Mouse (Mus musculus): ENCODE results near the gene Otulin.
A peak's percentile ranks its signal among the peaks of the same experiment; 100 is the strongest.

Gene Otulin

GRCm38 (mm10) chr15:27630601-27631383 is at the start of gene Otulin:
TSS of gene Otulin (minus strand) at chr15:27630693.
- peak; percentile 96 for DNase-seq (ENCODE audit: low read depth, low spot score)

GRCm38 (mm10) chr15:27678511-27678910 is 48.0 kb upstream of the Otulin start:
- no peak for DNase-seq (ENCODE audit: low read depth, low spot score)

DNA sequence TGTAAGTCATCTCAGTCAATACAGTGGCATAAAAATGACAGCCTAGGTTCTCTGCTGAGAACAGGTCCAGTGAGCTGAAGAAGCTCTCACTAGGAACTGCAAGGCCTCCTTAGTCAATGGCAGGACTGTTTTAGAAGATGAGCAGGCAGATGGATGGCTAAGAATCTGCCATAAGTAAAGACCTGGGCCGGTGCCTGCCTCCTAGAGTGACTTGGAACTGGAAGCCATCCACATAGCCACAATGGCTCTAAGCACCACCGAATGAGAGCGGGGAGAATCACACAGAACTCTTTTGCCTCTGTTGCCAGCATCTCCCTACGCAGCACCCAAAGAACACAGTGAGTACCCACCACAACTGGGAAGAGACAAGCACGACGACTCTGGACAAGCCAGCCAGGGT is 47.3 kb upstream of the Otulin start:
- DNase-seq (ENCODE audit: low read depth, low spot score), result no peak

DNA sequence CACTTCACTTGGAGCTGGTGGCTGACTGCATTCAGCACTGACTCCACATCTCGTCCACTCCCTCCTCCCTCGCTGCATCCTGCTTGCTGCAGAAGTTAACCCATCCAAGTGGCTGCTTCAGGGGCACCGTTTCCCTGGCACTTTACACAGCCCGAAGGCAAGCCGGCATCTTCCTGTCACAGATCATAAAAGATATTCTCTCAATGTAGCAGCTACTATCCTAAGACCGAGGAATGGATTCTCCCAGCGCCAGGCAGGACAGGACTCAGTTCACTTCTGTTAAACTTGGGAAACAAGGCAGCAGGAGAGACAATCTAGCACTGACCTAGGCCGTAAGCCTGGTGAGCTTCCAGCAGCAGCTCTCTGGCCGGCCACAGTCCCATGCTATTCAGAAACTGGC is 45.7 kb upstream of the Otulin start:
- no peak for DNase-seq (ENCODE audit: low read depth, low spot score)

DNA sequence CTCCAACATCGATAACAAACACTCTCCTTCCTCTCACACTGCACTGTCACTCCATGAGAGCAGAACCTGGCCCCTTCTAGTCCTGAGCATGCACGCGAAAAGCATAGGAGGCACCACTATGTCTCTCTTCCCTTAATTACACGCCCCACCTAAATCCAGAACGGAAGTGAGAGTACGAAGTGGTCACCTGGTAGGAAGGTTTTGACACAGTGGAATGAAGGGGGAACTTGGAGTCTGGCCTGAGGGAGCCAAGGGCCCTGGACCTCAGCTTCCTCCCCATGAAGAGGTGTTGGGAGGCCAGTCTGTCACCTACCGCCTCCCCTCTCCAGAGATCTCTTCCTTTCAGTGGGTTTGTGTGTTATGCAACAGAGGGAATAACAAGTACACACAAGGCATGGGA is 44.6 kb upstream of the Otulin start:
- no peak for DNase-seq (ENCODE audit: low read depth, low spot score)

- no peak for DNase-seq (ENCODE audit: low read depth, low spot score)
These were observed 43.5 kb upstream of the Otulin start for GRCm38 (mm10) chr15:27674041-27674440.

GRCm38 (mm10) chr15:27673151-27673550 is 42.7 kb upstream of the Otulin start:
- no peak for DNase-seq (ENCODE audit: low read depth, low spot score)

DNA sequence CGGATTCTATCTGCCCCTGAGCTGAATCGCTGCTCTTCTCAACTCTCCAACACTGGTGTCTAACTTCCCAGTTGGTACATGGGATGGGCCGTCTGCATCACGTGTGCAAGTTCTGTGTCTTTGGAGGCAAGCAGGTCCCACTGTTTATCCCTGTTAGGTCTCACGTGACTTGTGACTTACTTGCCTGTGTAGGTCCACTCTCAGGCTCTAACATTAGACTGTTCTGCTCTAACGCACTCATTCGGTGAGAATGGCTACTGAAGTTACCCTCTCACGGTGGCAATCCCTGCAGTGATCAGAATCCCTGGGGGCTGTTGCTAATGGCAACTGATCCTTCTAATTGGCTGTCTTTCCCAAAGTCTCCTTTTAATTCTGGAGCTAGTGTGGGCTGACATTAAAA is 41.8 kb upstream of the Otulin start:
- no peak for DNase-seq (ENCODE audit: low read depth, low spot score)

GRCm38 (mm10) chr15:27671612-27672245 is 41.2 kb upstream of the Otulin start:
- DNase-seq (ENCODE audit: low read depth, low spot score), result no peak

DNA sequence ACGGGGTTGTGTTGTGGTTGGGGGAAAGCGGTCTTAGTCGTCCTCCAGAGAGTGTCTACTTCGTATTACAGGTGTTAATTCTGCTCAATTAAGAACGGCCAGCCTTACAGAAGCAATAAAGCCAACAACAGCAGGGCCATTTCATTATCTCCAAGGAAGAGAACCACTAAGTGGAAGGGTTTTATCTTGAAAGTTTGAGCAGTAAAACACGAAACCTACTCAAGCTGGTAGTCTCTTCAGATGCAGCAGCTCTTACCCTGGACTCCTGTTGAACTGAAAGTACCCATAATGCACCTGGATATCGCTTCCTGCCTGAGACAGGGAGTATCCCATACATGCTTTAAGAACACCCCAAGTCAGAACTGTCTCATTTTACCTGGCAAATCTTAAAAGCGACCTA is 40.2 kb upstream of the Otulin start:
- DNase-seq (ENCODE audit: low read depth, low spot score), result no peak

DNA sequence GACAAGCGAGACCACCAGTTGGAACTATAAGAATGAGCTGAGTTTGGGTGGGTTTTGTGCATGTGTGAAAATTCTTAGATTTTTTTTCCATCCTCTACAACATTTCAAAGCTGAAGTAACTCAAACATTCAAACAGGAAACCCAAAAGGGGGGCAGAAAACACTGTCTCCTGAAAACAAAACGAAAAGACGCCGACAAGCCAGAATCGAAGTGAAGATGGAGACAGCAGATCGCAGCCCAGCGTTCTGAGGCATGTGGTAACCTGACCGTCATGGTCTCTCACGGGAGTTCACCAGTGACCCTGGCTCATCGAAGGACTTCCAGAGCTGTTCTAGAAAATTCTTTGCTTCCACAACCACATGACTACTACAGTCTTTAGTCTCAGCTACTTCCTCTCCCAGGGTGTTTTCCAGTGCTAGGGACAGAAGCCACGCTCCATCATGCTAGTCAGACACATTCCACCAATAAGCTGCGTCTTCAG is 39.5 kb upstream of the Otulin start:
- DNase-seq (ENCODE audit: low read depth, low spot score), result no peak

GRCm38 (mm10) chr15:27669276-27669675 is 38.8 kb upstream of the Otulin start:
- no peak for DNase-seq (ENCODE audit: low read depth, low spot score)

DNA sequence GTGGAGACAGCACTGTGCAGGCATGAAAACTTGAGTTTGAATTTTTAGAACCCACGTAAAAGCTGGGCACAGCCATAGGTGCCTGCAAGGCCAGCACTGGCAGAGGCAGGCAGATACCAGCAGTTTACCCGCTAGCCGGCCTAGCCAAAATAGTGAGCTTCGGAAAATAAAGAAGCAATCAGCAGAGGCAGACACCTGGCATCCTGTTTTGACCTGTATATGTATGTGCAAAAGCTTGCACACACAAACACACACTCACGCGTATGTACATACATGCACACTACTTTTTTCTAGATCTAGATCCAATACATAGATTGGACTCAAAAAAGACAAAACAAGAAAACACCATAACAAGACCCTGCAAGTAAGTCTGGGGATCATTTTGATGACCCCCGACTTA is 38.1 kb upstream of the Otulin start:
- no peak for DNase-seq (ENCODE audit: low read depth, low spot score)

DNA sequence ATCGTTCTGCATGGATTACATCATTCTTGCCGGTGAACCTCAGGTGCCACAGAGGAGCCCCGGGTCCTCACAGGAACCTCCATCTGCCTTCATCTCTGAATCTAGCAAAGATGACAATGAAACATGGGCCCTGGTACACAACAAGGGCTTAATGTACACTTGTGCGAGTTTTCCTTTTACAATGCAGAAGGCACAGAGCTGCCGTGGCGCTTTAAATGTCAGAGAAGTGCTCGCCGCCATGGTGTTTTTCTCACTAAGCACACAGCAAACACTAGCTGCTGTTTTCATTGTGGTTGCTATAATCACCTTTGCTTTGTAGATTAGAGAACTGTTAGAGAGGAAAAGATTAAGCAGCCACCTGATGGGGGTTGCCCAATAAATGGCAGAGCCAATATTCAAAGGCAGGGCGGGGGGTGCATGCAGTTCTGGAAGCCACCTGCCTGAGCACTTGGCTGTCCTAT is 37.5 kb upstream of the Otulin start:
- DNase-seq (ENCODE audit: low read depth, low spot score), result no peak

- DNase-seq (ENCODE audit: low read depth, low spot score), result no peak
These were observed 36.5 kb upstream of the Otulin start for GRCm38 (mm10) chr15:27666911-27667539.

- no peak for DNase-seq (ENCODE audit: low read depth, low spot score)
These were observed 35.0 kb upstream of the Otulin start for GRCm38 (mm10) chr15:27665392-27665911.

DNA sequence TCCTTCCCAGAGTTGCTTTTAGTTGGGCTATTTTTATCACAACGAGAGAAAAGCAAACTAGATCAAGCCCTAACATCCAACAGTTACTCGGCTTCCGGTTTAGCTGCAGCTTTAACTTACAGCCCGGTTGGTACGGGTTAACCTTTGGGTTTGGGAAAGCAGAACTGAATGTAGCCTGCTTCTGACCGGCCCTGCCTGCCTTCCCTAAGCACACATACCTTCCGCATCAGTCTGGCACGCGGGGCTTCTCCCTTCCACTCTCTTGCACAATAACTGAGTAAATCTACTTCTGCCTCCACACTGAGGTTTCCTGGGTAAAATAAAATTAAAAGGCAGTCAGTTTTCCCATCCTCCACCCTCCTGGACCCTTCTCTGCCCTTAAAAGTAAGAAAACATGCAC is 33.6 kb upstream of the Otulin start:
- no peak for DNase-seq (ENCODE audit: low read depth, low spot score)

DNA sequence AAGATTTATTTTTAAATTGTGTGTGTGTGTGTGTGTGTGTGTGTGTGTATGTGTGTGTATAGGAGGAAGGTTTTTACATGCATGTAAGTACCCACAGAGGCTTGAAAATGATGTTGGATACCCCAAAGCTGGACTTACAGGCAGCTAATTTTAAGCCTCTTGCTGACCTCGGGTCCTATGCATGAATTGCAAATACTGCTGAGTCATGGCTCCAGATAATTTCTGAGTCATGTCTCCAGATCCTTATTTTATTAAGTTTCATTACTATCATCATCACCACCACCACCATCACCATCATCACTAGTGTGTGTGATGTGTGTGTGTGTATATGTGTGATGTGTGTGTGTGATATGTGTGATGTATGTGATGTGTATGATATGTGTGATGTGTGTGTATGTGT is 32.2 kb upstream of the Otulin start:
- DNase-seq (ENCODE audit: low read depth, low spot score), result no peak

DNA sequence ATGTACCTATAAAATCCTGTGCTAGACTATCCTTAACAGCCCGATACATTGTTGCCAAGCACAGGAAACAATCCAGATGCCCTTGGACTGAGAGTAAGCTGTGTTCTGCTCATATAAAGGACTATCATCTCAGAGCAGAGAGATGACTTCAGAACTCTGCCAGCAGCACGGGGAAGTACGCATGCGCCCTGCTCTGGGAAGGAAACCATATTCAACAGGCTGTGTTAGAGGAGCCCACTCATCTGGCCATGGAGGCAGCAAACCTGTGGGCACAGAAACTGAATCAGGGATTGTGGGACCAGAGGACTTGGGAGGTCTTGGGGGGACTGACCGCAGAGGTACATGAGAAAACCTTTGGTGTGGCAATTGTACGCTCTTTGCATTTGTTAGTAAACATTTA is 31.2 kb upstream of the Otulin start:
- no peak for DNase-seq (ENCODE audit: low read depth, low spot score)

DNA sequence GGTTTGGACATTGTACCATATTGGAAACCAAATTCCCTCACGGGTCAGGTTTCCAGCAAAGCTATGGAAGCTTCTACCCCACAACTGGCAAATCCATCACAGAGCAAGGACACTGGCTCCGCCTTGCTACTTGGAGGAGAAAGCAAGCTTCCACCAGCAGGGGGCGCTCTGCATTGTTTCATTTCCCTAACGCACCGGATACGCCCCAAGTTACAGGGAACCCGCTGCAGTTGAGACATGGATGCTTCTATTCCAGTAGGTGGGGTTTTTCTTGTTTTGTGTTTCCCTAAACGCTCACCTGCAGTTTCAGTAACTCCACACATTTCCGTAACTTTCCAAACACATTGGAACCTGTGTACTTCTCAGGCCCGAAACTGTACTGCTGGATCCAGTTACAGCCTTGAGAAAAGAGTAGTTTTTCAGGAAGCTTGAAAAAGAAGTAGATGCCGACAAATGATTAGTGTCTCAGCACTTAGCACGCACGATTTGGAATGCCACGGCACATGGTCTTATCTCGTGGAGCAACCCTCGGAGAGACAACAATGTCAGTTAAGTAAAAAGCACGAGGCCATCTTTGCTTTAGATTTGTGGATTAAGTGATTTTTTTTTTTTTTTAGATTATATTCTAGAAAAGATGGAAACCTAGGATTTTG is 29.2 kb upstream of the Otulin start:
- peak; percentile 92 for DNase-seq (ENCODE audit: low read depth, low spot score)

- DNase-seq (ENCODE audit: low read depth, low spot score), result no peak
These were observed 28.6 kb upstream of the Otulin start for GRCm38 (mm10) chr15:27659143-27659542.

- DNase-seq (ENCODE audit: low read depth, low spot score), result no peak
These were observed 27.9 kb upstream of the Otulin start for GRCm38 (mm10) chr15:27658356-27658755.
